Mouse (Mus musculus) thymus, adult 2 months (tissue): ENCODE data around the gene Hs1bp3.

Source experiments
- CTCF ChIP-seq: fragments of 200-500 bp; IDR thresholded peaks from 2 replicates; pipeline ENCODE4 v1.5.1; 2012; ENCODE audit warnings: mild to moderate bottlenecking, control low read depth, low read length, moderate library complexity, borderline replicate concordance; ENCODE audit not compliant: control insufficient read depth, poor library complexity, insufficient read depth; ENCODE audit errors: extremely low read depth
- POLR2A ChIP-seq: fragments of 200-500 bp; IDR thresholded peaks from 2 replicates; pipeline ENCODE4 v1.6.1; 2012; ENCODE audit warnings: mild to moderate bottlenecking, low read length, control low read depth, moderate library complexity; ENCODE audit not compliant: control insufficient read depth, poor library complexity, insufficient read depth; ENCODE audit errors: extremely low read depth

- no peak for TF ChIP-seq CTCF
- no peak for TF ChIP-seq POLR2A
These were observed 34.7 kb downstream of the Hs1bp3 start for GRCm38 (mm10) chr12:8347746-8348462.
